Mouse (Mus musculus) left cerebral cortex, postnatal 10 days (tissue): ENCODE measurements around the gene Ube2l3. TPM values are rescaled to one million over a fixed set of nuclear protein-coding genes. Genes with fewer than 3 reads are reported as not detected.
A peak's percentile ranks its signal among the peaks of the same experiment; 100 is the strongest.

Experiments used
- DNase-seq, 2 experiments: peaks; one replicate each; pipeline ENCODE4 v3.0.0; 2021 to 2022; ENCODE audit warnings: low spot score in 2 of 2, mixed read lengths in 1 of 2; ENCODE audit errors: extremely low spot score in 1 of 2
- intact Hi-C: fragments of 180-260 bp; cut with DNase I; formaldehyde crosslinking; loops from one replicate; pipeline ENCODE4 v1.15.1; 2025
- total RNA-seq, 2 experiments: library from RNA; stranded (reverse); gene quantifications; 2 replicates each; pipeline ENCODE4 v1.2.3; 2021

The Ube2l3 gene
- total RNA-seq, 2 experiments from 2014 or later, result 149 to 151 TPM

DNA sequence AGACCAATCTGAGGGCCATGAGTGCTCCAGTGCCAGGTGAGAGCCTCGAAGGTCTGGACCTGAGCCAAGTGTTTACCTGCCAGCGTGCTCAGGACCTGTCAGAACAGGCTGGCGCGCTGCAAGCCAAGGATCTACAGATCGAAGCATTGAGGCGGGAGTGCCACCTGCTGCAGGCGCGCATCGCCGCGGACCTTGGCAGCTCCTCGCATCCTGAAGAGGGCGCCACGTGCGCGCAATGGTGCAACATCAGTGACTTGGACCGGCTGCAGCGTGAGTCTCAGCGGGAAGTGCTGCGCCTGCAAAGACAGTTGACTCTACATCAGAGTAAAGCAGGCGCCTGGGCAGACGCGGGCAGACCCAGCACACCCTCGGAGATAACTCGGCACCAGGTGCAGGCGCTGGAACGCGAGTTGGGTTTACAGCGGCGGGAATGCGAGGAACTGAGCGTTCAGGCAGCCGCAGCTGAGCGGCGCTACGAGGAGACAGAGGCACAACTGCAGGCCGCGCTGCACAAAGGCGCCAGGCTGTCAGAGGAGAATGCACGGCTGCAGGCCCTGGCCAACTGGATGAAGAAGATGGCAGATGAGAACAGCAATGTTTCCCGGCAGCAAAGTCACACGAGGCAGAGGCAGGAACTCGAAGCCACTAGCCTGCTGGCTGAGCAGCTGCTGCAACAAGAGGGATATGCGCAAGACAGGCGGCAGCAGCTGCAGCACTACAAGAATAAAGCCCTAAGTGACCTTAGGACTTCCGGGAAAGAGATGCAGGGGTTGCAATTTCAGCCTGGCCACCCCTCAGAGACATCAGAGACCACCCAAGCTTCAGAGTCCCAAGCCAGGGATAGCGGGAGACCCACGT is 7.8 kb upstream of the Ube2l3 start:
- peak; percentile 80 to 90 for DNase-seq
- intact Hi-C loops, result loop anchor here (2.0 kb wide), 1 partner anchor 61 kb away; no protein-coding TSS in a partner anchor

DNA sequence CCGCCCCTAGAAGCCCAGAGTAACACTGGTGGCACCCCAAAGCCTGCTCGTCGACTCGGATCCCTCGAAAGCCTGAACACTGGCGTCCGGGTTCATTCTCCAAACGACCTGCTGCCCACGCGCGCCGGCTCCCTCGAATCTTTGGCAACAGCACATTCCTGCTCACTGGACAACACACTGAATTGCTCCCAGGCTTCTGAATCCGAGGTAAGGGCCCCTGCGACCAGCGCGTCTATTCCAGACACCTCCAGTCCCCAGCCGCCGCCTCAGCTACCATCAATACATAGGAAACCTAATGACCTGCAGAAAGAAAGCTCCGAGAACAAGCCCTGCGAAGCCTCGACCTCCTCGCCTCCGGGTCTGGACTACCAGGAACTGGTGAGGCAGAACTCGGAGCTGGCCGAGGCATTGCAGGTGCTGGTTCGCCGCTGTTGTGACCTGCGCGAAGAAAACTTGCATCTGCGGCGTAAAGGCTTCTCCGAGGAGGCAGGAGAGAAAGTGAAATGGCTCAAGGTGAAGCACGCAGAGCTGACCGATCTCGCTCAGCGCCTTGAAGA is 7.0 kb upstream of the Ube2l3 start:
- DNase-seq, result peak in 1 of 2 experiments; percentile 45
- intact Hi-C loops, result loop anchor here (2.0 kb wide), 1 partner anchor 61 kb away; no protein-coding TSS in a partner anchor

DNA sequence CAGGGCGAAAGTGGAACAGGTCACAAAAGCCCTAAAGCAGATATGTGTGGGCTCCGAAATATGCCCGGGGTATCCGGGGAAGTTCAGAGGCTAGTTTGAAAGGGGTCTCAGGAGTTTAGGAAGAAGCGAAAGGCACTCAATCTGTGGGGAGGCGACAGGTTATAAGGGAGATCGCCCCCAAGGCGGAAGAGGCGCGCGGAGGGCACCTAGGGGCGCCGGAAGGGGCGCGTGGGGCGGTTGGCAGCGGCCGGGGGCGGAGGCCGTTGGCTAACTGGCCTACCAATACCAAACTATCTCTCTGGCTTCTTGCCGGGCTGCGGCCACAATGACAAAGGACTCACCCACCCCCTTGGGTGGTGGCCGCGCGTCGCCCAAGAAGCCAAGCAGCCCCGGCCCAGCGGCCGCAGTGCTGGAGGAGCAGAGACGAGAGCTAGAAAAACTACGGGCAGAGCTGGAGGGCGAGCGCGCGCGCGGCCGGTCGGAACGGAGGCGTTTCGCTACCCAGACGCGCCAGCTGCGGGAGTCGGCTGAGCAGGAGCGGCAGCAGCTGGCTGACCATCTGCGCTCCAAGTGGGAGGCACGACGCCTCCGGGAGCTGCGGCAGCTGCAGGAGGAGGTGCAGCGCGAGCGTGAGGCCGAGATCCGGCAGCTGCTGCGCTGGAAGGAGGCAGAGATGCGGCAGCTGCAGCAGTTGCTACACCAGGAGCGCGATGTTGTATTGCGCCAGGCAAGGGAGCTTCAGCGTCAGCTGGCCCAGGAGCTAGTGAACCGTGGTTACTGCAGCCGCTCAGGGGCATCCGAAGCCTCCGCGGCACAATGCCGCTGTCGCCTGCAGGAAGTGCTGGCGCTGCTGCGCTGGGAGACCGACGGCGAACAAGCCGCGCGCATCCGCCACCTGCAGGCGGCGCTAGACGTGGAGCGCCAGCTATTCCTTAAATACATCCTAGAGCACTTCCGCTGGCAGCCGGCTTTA is 6.2 kb upstream of the Ube2l3 start, which contains the start of gene Rimbp3:
TSS of gene Rimbp3 (plus strand) at position 215 of the 973 bp plus-strand sequence.
- intact Hi-C loops, result loop anchor here (2.0 kb wide), 1 partner anchor 62 kb away; no protein-coding TSS in a partner anchor
- DNase-seq, result peak; percentile 84 to 89

DNA sequence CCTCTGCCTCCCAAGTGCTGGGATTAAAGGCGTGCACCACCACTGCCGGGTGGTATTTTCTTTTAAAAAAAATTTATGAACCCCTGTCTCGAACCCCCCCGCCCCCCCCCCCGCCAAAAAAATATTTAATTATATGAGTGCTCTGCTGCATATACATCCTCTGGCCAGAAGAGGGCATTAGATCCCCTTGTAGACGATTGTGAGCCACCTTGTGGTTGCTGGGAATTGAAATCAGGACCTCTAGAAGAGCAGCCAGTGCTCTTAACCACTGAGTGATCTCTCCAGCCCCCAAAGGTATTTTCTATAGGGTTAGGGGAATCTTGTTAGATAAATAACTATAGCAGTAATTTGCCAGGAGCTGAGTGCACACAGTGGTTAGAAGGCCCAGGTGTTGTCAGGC is 2.5 kb upstream of the Ube2l3 start:
- intact Hi-C loops, result no loop called here
- DNase-seq, result no peak

DNA sequence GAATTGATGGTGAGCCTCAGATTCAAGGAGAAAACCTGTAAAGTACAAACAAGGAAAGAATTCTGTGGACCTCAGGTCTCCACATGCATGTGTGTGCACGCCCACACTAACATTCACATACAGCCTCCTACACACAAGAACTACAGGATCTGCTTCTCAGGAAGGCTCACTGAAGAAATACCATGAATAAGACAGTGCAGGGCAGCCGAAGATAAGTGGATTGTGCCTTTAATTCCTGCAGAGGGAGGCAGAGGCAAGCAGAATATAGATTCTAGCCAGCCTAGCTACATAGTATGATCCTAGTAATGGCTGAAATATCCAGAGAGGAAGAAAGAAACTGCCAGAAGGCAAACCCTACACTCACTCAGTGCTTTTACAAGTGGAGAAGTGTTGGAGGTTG is 472 bp downstream of the Ube2l3 start:
- no peak for DNase-seq

DNA sequence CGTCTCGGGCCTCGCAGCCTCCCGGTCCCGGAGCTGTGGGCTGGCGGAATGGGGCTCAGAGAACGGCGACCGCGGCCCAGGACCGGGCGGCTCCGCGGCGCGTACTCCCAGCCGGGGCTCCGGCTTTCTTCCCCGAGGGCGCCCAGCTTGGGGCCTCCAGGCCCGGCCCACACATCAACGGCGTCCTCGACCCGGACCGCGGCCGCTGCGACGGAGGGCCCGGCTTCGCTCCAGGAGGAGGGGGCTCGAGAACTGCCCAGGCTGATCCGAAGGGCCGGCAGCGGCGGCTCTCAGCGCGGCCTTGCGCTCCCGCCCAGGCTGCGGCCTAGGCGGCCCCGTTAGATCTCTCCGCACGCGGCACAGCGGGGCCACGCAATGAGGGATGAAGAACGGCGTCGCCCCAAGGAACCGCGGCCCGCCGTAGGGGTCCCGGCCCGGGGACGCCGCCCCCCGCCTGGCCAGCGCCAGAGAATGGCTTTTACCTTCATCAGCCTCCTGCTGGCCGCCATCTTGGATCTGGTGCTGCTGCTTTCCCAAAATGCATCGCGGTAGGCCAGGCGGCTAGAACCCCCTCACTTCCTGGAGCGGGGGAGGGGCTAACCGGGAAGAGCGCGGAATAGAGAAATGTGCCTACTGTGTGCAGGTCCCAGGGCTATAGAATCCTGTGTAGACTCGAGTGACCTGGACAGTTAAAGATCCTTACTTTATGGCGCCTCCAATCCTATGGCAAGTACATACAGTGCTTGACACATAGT is 1.3 kb downstream of the Ube2l3 start:
- DNase-seq, result peak; percentile 75 to 91
- intact Hi-C loops, result no loop called here

More for the DNA sequence above, 472 bp downstream of the Ube2l3 start:
- intact Hi-C loops, result no loop called here

DNA sequence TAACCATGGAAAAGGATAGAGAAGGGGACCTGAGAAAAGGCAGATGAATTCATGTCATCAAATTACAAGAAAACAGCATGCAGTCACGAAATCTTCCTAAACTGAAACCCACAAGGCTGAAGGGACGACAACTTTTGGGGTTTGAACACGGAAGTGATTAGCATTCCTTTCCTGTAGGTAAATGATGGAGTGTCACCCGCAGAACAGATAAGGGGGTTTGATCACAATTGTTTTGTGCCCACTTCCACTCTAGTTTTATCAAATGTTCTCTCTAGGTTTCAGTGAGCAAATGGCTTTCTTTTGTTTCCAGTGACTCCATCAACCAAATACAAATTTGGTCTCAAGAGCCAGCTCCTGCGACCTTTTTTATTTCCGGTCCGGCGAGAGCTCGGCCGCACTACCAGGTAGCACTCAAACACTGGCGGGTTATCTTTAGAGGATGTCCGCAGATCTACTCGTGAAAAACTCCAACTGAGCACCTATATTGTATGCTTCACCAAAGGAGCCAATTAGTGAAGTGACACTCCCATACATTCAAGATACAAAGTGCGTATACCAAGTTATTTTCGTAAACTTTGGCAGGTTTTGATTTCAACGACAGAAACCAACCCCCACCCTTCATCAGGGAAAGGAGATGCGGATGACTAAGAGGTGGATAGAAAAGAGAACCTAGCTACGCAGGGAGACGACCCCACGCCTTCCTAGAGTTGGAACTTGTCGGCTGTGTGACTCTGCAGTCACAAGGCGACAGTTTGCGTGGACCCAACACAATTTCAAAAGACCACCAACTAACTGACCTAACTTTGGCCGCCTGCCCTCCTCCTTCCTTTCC is 2.1 kb downstream of the Ube2l3 start:
- no peak for DNase-seq
- intact Hi-C loops, result no loop called here

DNA sequence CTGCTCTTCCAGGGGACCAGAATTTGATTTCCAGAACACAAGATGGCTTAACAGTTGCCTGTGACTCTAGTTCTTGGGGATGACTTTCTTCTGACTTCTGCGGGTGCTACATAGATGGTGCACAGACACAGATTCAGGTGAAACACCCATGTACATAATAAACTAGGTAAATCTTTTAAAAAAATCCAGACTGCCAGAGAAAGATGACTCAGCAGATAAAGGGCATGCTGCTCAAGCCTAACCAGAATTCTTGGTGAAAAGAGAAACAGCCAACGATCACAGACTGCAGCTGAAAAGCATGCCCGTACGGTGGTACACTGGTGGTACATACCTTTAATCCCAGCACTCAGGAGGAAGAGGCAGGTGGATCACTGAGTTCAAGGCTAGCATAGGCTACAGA is 8.6 kb downstream of the Ube2l3 start:
- intact Hi-C loops, result no loop called here
- DNase-seq, result no peak

DNA sequence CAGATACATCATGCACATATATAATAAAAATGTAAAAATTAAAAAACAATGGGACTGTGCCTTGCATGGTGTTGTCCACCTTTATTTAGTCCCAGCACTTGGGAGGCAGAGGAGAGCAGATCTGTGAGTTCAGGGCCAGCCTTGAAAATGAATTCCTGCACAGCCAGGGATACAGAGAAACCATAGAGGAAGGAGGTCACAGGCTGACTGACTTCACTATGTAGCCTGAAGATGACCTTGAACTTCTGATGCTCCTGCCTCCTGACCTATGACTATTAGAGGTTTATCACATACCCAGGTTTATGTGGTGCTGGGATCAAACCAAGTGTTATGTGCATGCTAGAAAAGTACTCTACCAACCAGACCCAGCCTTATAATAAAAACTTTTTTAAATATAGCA is 17.0 kb downstream of the Ube2l3 start:
- DNase-seq, result no peak
- intact Hi-C loops, result no loop called here

DNA sequence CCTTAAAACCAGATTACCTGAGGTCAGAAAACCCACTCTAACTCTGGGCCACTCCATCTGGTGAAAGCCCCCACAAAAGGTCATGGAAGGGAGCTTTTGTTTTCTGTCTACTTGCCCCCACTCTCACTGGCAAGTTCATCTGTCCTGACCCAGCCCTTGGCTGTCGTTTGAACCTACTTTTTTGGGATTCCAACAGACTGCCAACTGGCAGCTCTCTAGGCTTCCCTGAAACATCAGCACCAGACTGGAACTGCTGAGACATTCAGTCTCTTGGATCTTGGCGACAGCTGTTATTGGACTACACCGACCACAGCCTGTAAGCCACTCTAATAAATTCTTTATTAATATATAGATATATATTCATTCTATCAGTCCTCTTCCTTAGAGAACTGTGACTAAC is 19.4 kb downstream of the Ube2l3 start:
- DNase-seq, result no peak
- intact Hi-C loops, result no loop called here

DNA sequence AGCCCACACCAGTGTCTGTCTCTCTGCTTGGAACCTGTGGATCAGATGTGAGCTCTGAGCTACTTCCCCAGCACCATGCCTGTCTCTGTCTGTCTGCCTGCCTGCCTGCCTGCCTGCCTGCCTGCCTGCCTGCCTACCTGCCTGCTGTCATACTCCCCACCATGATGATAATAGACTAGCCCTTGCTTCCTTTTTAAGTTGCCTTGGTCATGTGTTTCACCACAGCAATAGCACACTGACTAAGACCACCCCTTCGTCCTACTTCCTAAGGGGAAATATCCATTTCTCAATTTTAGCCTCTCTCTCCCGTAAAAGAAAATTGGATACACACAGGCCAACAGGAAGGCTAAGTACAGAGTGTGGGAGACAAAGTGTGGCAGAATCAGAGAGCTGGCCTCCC is 20.3 kb downstream of the Ube2l3 start:
- no peak for DNase-seq
- intact Hi-C loops, result no loop called here

DNA sequence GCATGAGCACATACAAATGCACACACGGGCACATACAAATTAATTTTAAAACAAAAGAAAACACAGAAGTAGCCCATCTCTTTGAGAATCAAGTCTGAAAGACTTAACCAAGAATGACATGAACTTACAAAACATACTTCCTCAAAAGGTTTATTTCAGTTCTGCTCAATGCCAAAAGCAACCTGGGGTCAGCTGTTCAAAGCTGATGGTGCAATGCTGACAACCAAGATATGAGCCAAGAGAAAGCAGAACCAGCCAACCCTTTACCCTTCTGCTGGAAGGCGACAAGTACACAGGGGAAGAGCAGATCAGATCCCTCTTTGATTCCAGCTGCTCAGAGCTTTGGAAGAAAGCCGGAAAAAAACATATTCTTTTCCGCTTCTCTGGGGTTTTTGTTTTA is 21.1 kb downstream of the Ube2l3 start:
- no peak for DNase-seq
- intact Hi-C loops, result no loop called here

DNA sequence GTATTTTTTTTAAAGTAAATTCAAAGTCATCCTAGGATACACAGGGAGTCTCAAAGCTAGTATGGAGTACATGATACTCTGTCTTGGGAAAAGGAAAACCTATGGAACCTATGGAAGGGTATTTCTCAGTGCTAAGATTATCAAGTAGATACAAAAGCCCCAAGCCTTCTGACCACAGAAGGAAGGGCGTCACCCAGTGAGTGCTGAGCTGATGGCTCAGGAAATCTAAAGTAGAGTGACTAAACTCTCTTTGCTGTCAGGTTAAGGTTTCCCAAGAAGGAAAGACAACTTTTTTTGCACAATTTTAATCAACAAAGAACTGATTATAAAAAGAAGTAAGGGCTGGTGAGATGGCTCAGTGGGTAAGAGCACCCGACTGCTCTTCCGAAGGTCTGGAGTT is 22.7 kb downstream of the Ube2l3 start:
- intact Hi-C loops, result no loop called here
- DNase-seq, result no peak

DNA sequence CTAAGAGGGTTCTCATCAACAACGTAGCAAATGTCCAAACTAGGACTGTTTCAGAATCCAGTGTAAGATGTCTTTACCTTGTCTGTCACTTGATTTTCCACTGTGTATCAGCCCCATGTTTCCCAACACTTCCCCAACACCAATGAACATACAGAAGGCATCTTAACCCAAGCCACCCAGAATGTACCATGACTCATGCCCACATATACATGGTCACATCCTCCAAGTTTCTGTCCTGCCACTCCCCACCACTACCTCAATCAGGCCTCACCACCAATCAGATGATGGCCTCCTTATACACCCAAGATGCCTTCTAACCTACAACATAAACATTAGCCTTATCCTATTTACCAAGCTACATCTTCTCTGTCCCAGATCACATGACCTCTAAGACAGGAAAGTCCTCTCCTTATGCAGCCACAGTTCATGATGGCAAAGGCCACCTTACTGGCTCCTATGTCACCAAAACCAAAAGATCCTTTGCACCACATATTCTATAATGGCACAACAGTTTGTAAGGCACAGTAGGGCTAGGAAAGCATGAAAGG is 24.8 kb downstream of the Ube2l3 start:
- DNase-seq, result no peak
- intact Hi-C loops, result no loop called here

DNA sequence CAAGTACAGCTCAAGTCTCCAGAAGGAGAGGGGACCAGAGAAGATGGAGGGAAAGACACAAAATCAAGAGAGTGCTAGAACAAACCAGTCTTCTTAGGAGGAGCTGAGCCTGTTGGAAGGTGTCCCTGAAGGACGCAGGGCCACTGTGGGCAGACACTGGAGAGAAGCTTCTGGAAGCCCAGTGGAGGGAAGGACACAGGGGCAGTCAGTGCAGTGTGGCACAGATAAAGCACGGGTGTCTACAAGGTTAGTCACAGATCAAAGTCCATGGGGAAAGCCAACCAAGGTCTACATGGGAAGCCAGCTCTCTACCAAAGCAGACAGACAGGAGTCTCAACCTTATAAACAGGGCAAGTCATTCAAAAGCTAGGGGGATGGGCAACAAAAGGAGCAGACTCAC is 26.7 kb downstream of the Ube2l3 start:
- intact Hi-C loops, result no loop called here
- DNase-seq, result no peak

DNA sequence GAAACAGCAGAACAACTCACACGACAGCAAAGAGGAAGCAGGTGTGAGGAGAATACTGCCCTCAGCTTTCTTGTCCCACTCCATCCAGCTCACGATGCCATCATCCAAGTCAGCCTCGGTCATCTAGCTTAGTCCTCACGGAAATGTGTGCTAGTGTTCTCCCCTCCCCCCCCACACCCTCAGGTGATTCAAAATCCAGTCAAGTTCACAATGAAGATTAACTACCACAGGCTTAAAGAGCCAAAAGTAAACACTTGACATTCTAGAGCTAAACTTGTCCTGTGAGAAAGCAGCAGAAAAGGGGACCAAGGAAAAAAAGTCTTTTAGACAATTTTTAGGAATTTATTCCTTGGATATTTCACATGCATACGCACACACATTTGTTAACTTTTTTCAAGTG is 34.4 kb downstream of the Ube2l3 start:
- intact Hi-C loops, result no loop called here
- no peak for DNase-seq

DNA sequence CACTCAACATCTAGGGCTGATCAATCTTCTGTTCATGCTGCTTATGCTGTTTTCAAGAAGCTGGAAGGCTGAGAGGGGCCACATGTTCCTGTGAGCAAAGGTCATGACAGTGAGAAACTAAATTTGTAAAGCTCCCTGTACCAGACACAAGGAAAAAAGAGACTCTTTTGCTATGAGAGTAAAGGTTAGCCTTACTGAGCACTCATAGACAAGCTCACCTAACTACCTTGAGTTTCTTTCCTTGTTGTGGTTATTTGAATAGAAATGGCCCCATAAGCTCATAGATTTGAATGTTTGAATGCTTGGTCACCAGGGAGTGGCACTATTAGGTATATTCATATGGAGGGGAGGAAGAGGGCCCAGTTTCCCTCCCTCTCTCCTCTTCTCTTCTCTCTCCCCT is 35.3 kb downstream of the Ube2l3 start:
- DNase-seq, result no peak
- intact Hi-C loops, result no loop called here
